Mouse (Mus musculus) CH12.LX (cell line): ENCODE data around the gene Echdc3. TPM values are rescaled to one million over a fixed set of nuclear protein-coding genes. Genes with fewer than 3 reads are reported as not detected.

Source experiments
- DNase-seq: peaks from one replicate; pipeline ENCODE4 v3.0.0-alpha.2; 2013; ENCODE audit errors: extremely low read depth
- H3K27ac ChIP-seq: 2 replicates; pipeline ENCODE4 v1.5.1; 2012; ENCODE audit warnings: low read depth, mild to moderate bottlenecking, control low read depth, moderate library complexity; ENCODE audit not compliant: insufficient read depth
- H3K27me3 ChIP-seq: replicated peaks from 2 replicates; pipeline ENCODE3; 2012; ENCODE audit warnings: inconsistent platforms
- H3K36me3 ChIP-seq, 2 experiments: replicated peaks in 1 of 2; 2 replicates each; pipeline versions ENCODE3 to v1.6.1; 2012; ENCODE audit warnings: inconsistent platforms in 1 of 2, low read length in 1 of 2, mild to moderate bottlenecking in 1 of 2, mixed read lengths in 1 of 2, moderate library complexity in 1 of 2; ENCODE audit not compliant: control insufficient read depth in 1 of 2, insufficient read depth in 1 of 2
- H3K4me1 ChIP-seq, 2 experiments: 2 replicates each; pipeline ENCODE4 v1.6.1; 2012; ENCODE audit warnings: inconsistent platforms in 1 of 2, moderate library complexity in 1 of 2; ENCODE audit not compliant: insufficient read depth in 2 of 2, control insufficient read depth in 1 of 2
- H3K4me2 ChIP-seq: 2 replicates; pipeline ENCODE4 v1.6.1; 2012; ENCODE audit warnings: low read depth, mild to moderate bottlenecking, control low read depth; ENCODE audit not compliant: poor library complexity, insufficient read depth, severe bottlenecking
- H3K4me3 ChIP-seq, 3 experiments: fragments of 150-350 bp in 1 of 3; sonication (generic) in 1 of 3; replicated peaks in 1 of 3; 2 replicates each; pipeline versions ENCODE3 to v1.5.1; 2011 to 2012; ENCODE audit warnings: low read depth in 2 of 3, low read length in 2 of 3, mild to moderate bottlenecking in 2 of 3, moderate library complexity in 2 of 3, control low read depth in 1 of 3, improper control_type of control experiment in 1 of 3, inconsistent platforms in 1 of 3, mixed read lengths in 1 of 3; ENCODE audit not compliant: poor library complexity in 1 of 3
- H3K79me2 ChIP-seq: replicated peaks from 2 replicates; pipeline ENCODE4 v1.6.1; 2012; ENCODE audit warnings: mild to moderate bottlenecking, moderate library complexity; ENCODE audit not compliant: control insufficient read depth, poor library complexity, insufficient read depth, severe bottlenecking; ENCODE audit errors: extremely low read depth
- H3K9ac ChIP-seq: 2 replicates; pipeline ENCODE4 v1.6.1; 2012; ENCODE audit warnings: low read depth, mild to moderate bottlenecking, control low read depth, moderate library complexity; ENCODE audit not compliant: insufficient read depth
- H3K9me3 ChIP-seq: replicated peaks from 2 replicates; pipeline ENCODE3; 2012; ENCODE audit warnings: low read length, inconsistent platforms, mixed read lengths
- BHLHE40 ChIP-seq: IDR thresholded peaks from 2 replicates; pipeline ENCODE4 v1.6.1; 2011; ENCODE audit warnings: mild to moderate bottlenecking, low read depth, low read length, improper control_type of control experiment
- E2F4 ChIP-seq: IDR thresholded peaks from 2 replicates; pipeline ENCODE4 v1.6.1; 2011; ENCODE audit warnings: low read depth, low read length, improper control_type of control experiment; ENCODE audit not compliant: insufficient replicate concordance
- EP300 ChIP-seq: IDR thresholded peaks from 2 replicates; pipeline ENCODE4 v1.6.1; 2011; ENCODE audit warnings: low read length, improper control_type of control experiment
- GABPA ChIP-seq: IDR thresholded peaks from 2 replicates; pipeline ENCODE4 v1.6.1; 2012; ENCODE audit warnings: low read depth, low read length, improper control_type of control experiment, inconsistent platforms; ENCODE audit not compliant: insufficient replicate concordance
- JUND ChIP-seq: conservative IDR thresholded peaks from 2 replicates; pipeline ENCODE4 v1.6.1; 2011; ENCODE audit warnings: low read depth, low read length, improper control_type of control experiment
- KAT2A ChIP-seq: IDR thresholded peaks from 2 replicates; pipeline ENCODE4 v1.6.1; 2012; ENCODE audit warnings: low read length, improper control_type of control experiment, inconsistent platforms; ENCODE audit not compliant: insufficient replicate concordance
- MAFK ChIP-seq: IDR thresholded peaks from 2 replicates; pipeline ENCODE4 v1.6.1; 2011; ENCODE audit warnings: low read length, improper control_type of control experiment; ENCODE audit not compliant: insufficient replicate concordance
- MAX ChIP-seq: IDR thresholded peaks from 2 replicates; pipeline ENCODE4 v1.6.1; 2011; ENCODE audit warnings: low read length, improper control_type of control experiment
- MEF2A ChIP-seq: IDR thresholded peaks from 2 replicates; pipeline ENCODE4 v1.6.1; 2014; ENCODE audit warnings: low read depth, mild to moderate bottlenecking, inconsistent platforms, low read length, improper control_type of control experiment, borderline replicate concordance
- MYC ChIP-seq: IDR thresholded peaks from 2 replicates; pipeline ENCODE4 v1.6.1; 2011; ENCODE audit warnings: low read depth, mild to moderate bottlenecking, improper control_type of control experiment, low read length
- NELFE ChIP-seq: IDR thresholded peaks from 2 replicates; pipeline ENCODE4 v1.6.1; 2011; ENCODE audit warnings: low read depth, low read length, improper control_type of control experiment
- NRF1 ChIP-seq: IDR thresholded peaks from 2 replicates; pipeline ENCODE4 v1.6.1; 2014; ENCODE audit warnings: low read depth, mild to moderate bottlenecking, inconsistent platforms, low read length, improper control_type of control experiment, moderate library complexity
- POLR2A ChIP-seq: IDR thresholded peaks from 2 replicates; pipeline ENCODE4 v1.6.1; 2011; ENCODE audit warnings: low read depth, mild to moderate bottlenecking, improper control_type of control experiment, low read length
- RCOR1 ChIP-seq: conservative IDR thresholded peaks from 2 replicates; pipeline ENCODE4 v1.6.1; 2012; ENCODE audit warnings: low read depth, mild to moderate bottlenecking, inconsistent platforms, low read length, improper control_type of control experiment
- SMC3 ChIP-seq: IDR thresholded peaks from 2 replicates; pipeline ENCODE4 v1.6.1; 2011; ENCODE audit warnings: low read depth, low read length, improper control_type of control experiment
- TCF12 ChIP-seq: IDR thresholded peaks from 2 replicates; pipeline ENCODE4 v1.6.1; 2014; ENCODE audit warnings: low read depth, mild to moderate bottlenecking, inconsistent platforms, low read length, improper control_type of control experiment
- UBTF ChIP-seq: IDR thresholded peaks from 2 replicates; pipeline ENCODE4 v1.6.1; 2012; ENCODE audit warnings: low read depth, mild to moderate bottlenecking, inconsistent platforms, low read length, improper control_type of control experiment, moderate library complexity
- USF1 ChIP-seq: IDR thresholded peaks from 2 replicates; pipeline ENCODE4 v1.6.1; 2014; ENCODE audit warnings: low read depth, mild to moderate bottlenecking, inconsistent platforms, low read length, improper control_type of control experiment
- ZC3H11A ChIP-seq: IDR thresholded peaks from 2 replicates; pipeline ENCODE4 v1.6.1; 2012; ENCODE audit warnings: low read depth, mild to moderate bottlenecking, inconsistent platforms, low read length, improper control_type of control experiment
- ZKSCAN1 ChIP-seq: IDR thresholded peaks from 2 replicates; pipeline ENCODE4 v1.6.1; 2012; ENCODE audit warnings: low read depth, inconsistent platforms, low read length, improper control_type of control experiment, borderline replicate concordance
- ZMIZ1 ChIP-seq: IDR thresholded peaks from 2 replicates; pipeline ENCODE4 v1.6.1; 2012; ENCODE audit warnings: low read depth, mild to moderate bottlenecking, inconsistent platforms, low read length, improper control_type of control experiment
- dilution Hi-C: fragments of 300-500 bp; cut with MboI; formaldehyde crosslinking; loops from 2 replicates; pipeline ENCODE4 v1.14.3; 2020; ENCODE audit warnings: low sequenced_read_pairs; ENCODE audit not compliant: extremely low pct_unique_long_range_greater_than_20kb, extremely low pct_ligation_motif_present
- in situ Hi-C: fragments of 300-500 bp; cut with MboI; formaldehyde crosslinking; loops from 3 replicates; pipeline ENCODE4 v1.14.3; 2019; ENCODE audit warnings: low sequenced_read_pairs, low pct_ligation_motif_present, low pct_unique_long_range_greater_than_20kb, mixed read lengths
- polyA plus RNA-seq: library from polyadenylated mRNA; unstranded; fragments of >175 nt; gene quantifications from 2 replicates; pipeline ENCODE4 v1.2.1, GENCODE M21; 2012; ENCODE audit warnings: low read depth; ENCODE audit not compliant: insufficient read length
- total RNA-seq, 2 experiments: library from RNA; depleted of rRNA; stranded (reverse); fragments of 300-350 nt in 1 of 2; fragments of >200 nt in 1 of 2; gene quantifications; 2 replicates each; pipeline ENCODE4 v1.2.3; 2012 to 2014

Echdc3 gene
- total and polyA plus RNA-seq, 3 experiments, result 9.2 to 17.4 (median 10.6) TPM

GRCm38 (mm10) chr2:6162366-6163040 is 50.3 kb downstream of the Echdc3 start:
- Histone ChIP-seq H3K9ac (no peak overlapping the region), H3K36me3 (no peaks in the 10 kb centered on the region), H3K27ac (no peak overlapping the region)
- TF ChIP-seq E2F4 (no peak), MYC (no peak), ZKSCAN1 (no peak), BHLHE40 (no peak)
- TF ChIP-seq, all 38 proteins: peak for 0
- Histone ChIP-seq H3K4me1 (peaks cover 2 to 18% of the 10 kb centered on the region in 2 experiments; a peak in 1 of 4 replicates), H3K4me3 (no peak overlapping the region), H3K9me3 (no peaks in the 10 kb centered on the region), H3K4me2 (no peak overlapping the region), H3K27me3 (peaks cover 2% of the 10 kb centered on the region), H3K79me2 (no peaks in the 10 kb centered on the region)
- in situ Hi-C loops (loop anchor here (10.0 to 25.0 kb wide), 2 partner anchors 168 to 1075 kb away; no protein-coding TSS in a partner anchor), dilution Hi-C loops (no loop called here)
- no peak for DNase-seq

DNA sequence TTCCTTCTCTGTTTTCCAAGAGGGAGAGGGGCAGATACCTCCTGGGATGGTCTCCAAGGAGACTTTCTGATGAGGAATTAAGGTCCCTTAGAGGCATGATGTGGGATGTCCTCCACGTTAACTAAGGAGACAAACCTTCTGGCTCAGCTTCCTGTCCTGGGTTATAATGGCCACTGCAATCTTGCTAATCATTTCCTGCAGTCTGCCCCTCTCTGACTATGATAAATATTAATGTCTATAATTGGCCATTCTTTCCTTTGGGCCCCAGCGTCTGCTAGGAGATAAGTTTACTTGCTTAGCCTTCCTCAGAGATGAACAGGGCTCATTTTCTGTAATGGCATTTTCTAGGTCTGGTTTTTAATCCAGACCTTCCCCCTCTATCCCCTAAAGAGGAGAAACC is 53.1 kb downstream of the Echdc3 start:
- in situ Hi-C loops, result loop anchor here (10.0 to 25.0 kb wide), 2 partner anchors 165 to 1072 kb away; no protein-coding TSS in a partner anchor
- H3K9ac ChIP-seq, result no peak overlapping the region
- dilution Hi-C loops, result no loop called here
- H3K27me3 ChIP-seq, result peaks cover 2% of the 10 kb centered on the region
- TF ChIP-seq UBTF (no peak), NELFE (no peak), USF1 (no peak), EP300 (no peak), SMC3 (no peak), KAT2A (no peak), NRF1 (no peak), RCOR1 (no peak), TCF12 (no peak)
- H3K36me3 ChIP-seq, result no peaks in the 10 kb centered on the region
- H3K79me2 ChIP-seq, result no peaks in the 10 kb centered on the region
- H3K9me3 ChIP-seq, result no peaks in the 10 kb centered on the region
- H3K4me2 ChIP-seq, result no peak overlapping the region
- no peak for DNase-seq
- H3K4me1 ChIP-seq, result peaks cover 0 to 15% of the 10 kb centered on the region in 2 experiments; a peak in 1 of 4 replicates
- no peak overlapping the region for H3K4me3 ChIP-seq
- H3K27ac ChIP-seq, result no peak overlapping the region

- Histone ChIP-seq H3K4me2 (no peak overlapping the region), H3K9me3 (no peaks in the 10 kb centered on the region), H3K4me1 (peaks cover 0 to 10% of the 10 kb centered on the region in 2 experiments; a peak in 1 of 4 replicates), H3K27ac (no peak overlapping the region), H3K36me3 (no peaks in the 10 kb centered on the region), H3K4me3 (no peak overlapping the region), H3K27me3 (peaks cover 2% of the 10 kb centered on the region), H3K79me2 (no peaks in the 10 kb centered on the region), H3K9ac (no peak overlapping the region)
- dilution Hi-C loops (no loop called here), in situ Hi-C loops (loop anchor here (25.0 kb wide), 1 partner anchor 1072 kb away; no protein-coding TSS in a partner anchor)
- TF ChIP-seq ZC3H11A (no peak), ZMIZ1 (no peak), GABPA (no peak), MAX (no peak), KAT2A (no peak), SMC3 (no peak), MAFK (no peak), EP300 (no peak), ZKSCAN1 (no peak), POLR2A (no peak), JUND (no peak), MEF2A (no peak)
- DNase-seq, result no peak
These were observed 53.6 kb downstream of the Echdc3 start for GRCm38 (mm10) chr2:6159219-6159618.
